Mouse (Mus musculus) neutrophil, adult 5-6 weeks (primary cell): ENCODE data around the gene Slc22a19. TPM values are rescaled to one million over a fixed set of nuclear protein-coding genes. Genes with fewer than 3 reads are reported as not detected.
"Not testable (repeated sequence)": the region's sequence is repeated elsewhere in the genome, so short reads cannot be mapped to it uniquely, and the experiment has no call there.

Experiments used
- ATAC-seq: fragments of 151-379, 151-347 bp; 2 replicates; pipeline ENCODE4 v1.8.0; 2017; ENCODE audit warnings: mild to moderate bottlenecking, moderate TSS enrichment; ENCODE audit not compliant: insufficient number of reproducible peaks, poor library complexity, low FRiP score, severe bottlenecking; ENCODE audit errors: extremely low read depth
- total RNA-seq: library from RNA; stranded (forward); fragments of 200-1000 nt; gene quantifications from 2 replicates; pipeline ENCODE4 v1.2.3, GENCODE M21; 2017

Gene Slc22a19
- total RNA-seq, result 0.12 TPM in 1 of 2 replicates, not detected in the other

- no peak for ATAC-seq
Measured at GRCm38 (mm10) chr19:7711148-7711547, at the start of gene Slc22a19. TSS of gene Slc22a19 (minus strand) at chr19:7711310.

GRCm38 (mm10) chr19:7753371-7753770 is 42.3 kb upstream of the Slc22a19 start:
- not testable (repeated sequence) for ATAC-seq

GRCm38 (mm10) chr19:7729543-7729942 is 18.4 kb upstream of the Slc22a19 start:
- no peak for ATAC-seq

- not testable (repeated sequence) for ATAC-seq
Measured at GRCm38 (mm10) chr19:7693104-7693503, 18.0 kb downstream of the Slc22a19 start.

- ATAC-seq, result no peak
Measured at GRCm38 (mm10) chr19:7691259-7691658, 19.9 kb downstream of the Slc22a19 start.

- ATAC-seq, result no peak
Measured at GRCm38 (mm10) chr19:7687988-7688387, 23.1 kb downstream of the Slc22a19 start.

- ATAC-seq, result no peak
Measured at GRCm38 (mm10) chr19:7672033-7672432, 39.1 kb downstream of the Slc22a19 start.

- no peak for ATAC-seq
Measured at GRCm38 (mm10) chr19:7648913-7649666, 62.0 kb downstream of the Slc22a19 start.

- ATAC-seq, result no peak
Measured at GRCm38 (mm10) chr19:7633786-7634185, 77.3 kb downstream of the Slc22a19 start.

- ATAC-seq, result no peak
Measured at GRCm38 (mm10) chr19:7633021-7633420, 78.1 kb downstream of the Slc22a19 start.

Other genes with a start within 250 kb of the Slc22a19 start
- 69.4 and 71.8 TPM in 2 replicates for gene Rtn3, start 228.0 kb downstream of the Slc22a19 start, total RNA-seq
- 35.8 and 36.1 TPM in 2 replicates for gene Atl3, start 217.3 kb downstream of the Slc22a19 start, total RNA-seq
- gene Pla2g16, start 153.9 kb downstream of the Slc22a19 start, total RNA-seq, result 13.8 and 16.7 TPM in 2 replicates
- gene Lgals12, start 104.1 kb downstream of the Slc22a19 start, total RNA-seq, result not detected in 2 replicates
- not detected in 2 replicates for gene Hrasls5, start 98.8 kb downstream of the Slc22a19 start, total RNA-seq
- not detected in 2 replicates for gene Slc22a26, start 91.4 kb upstream of the Slc22a19 start, total RNA-seq